Mouse (Mus musculus): ENCODE measurements at regions not wholly inside any gene's neighbourhood (a gene's known extent, or its start where the extent isn't known, plus 50 kb on each side); places are given as distances from the start of the nearest gene placed in this dataset.

DNA sequence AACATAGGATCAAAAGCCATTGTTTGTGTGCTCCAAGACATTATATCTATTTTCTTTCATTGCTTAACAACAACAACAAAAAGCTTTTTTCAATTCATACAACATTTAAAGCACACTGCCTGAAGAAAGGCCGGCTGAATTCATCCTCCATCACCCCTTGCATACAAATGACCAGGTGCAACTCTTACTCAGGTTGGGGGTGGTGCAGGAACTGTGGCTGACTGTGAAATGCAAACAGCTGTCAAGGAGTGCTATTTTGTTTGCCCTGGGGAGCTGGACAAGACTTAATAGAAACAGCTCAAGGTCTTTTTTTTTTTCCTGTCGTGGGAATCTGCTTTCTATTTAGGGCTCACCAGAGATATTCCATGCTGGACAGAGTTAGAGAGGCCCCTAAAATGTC is 406.6 kb upstream of the Cldn34d start:
- ATAC-seq, result 0 out of 2 replicates have a peak, but pooled peaks have one; percentile 51
- H3K27ac ChIP-seq, result no peak overlapping the region
- H3K27me3 ChIP-seq (ENCODE audit: insufficient read depth, low read length), result no peaks in the 10 kb centered on the region
- WGBS, result 15% methylated on average over 2 of the region's 2 CpGs
- H3K4me2 ChIP-seq (ENCODE audit: low read depth, low read length), result no peak overlapping the region
- H3K4me1 ChIP-seq (ENCODE audit: insufficient read depth, low read length), result no peaks in the 10 kb centered on the region
- no peaks in the 10 kb centered on the region for H3K36me3 ChIP-seq (ENCODE audit: insufficient read depth, low read length)
- no peak for TF ChIP-seq CTCF (IDR thresholded peaks at IDR 0.05; ENCODE audit: low read depth)
- no peak overlapping the region for H3K4me3 ChIP-seq (ENCODE audit: low read length)
- H3K9me3 ChIP-seq (ENCODE audit: low read length), result no peaks in the 10 kb centered on the region
- peak; percentile 28 for DNase-seq (ENCODE audit: low spot score)
- H3K9ac ChIP-seq (replicated peaks; ENCODE audit: low read length), result no peak overlapping the region

GRCm38 (mm10) chrX:77013890-77014289 is 411.2 kb upstream of the Cldn34d start:
- DNase-seq (ENCODE audit: low spot score), result no peak
- WGBS, result 68% methylated on average over 1 of the region's 1 CpGs
- Histone ChIP-seq H3K27ac (no peak overlapping the region), H3K4me2 (ENCODE audit: low read depth, low read length) (no peak overlapping the region), H3K27me3 (ENCODE audit: insufficient read depth, low read length) (no peaks in the 10 kb centered on the region), H3K9ac (replicated peaks; ENCODE audit: low read length) (no peak overlapping the region), H3K4me3 (ENCODE audit: low read length) (no peak overlapping the region), H3K36me3 (ENCODE audit: insufficient read depth, low read length) (no peaks in the 10 kb centered on the region), H3K9me3 (ENCODE audit: low read length) (no peaks in the 10 kb centered on the region), H3K4me1 (ENCODE audit: insufficient read depth, low read length) (no peaks in the 10 kb centered on the region)
- no peak for TF ChIP-seq CTCF (IDR thresholded peaks at IDR 0.05; ENCODE audit: low read depth)
- no peak for ATAC-seq

DNA sequence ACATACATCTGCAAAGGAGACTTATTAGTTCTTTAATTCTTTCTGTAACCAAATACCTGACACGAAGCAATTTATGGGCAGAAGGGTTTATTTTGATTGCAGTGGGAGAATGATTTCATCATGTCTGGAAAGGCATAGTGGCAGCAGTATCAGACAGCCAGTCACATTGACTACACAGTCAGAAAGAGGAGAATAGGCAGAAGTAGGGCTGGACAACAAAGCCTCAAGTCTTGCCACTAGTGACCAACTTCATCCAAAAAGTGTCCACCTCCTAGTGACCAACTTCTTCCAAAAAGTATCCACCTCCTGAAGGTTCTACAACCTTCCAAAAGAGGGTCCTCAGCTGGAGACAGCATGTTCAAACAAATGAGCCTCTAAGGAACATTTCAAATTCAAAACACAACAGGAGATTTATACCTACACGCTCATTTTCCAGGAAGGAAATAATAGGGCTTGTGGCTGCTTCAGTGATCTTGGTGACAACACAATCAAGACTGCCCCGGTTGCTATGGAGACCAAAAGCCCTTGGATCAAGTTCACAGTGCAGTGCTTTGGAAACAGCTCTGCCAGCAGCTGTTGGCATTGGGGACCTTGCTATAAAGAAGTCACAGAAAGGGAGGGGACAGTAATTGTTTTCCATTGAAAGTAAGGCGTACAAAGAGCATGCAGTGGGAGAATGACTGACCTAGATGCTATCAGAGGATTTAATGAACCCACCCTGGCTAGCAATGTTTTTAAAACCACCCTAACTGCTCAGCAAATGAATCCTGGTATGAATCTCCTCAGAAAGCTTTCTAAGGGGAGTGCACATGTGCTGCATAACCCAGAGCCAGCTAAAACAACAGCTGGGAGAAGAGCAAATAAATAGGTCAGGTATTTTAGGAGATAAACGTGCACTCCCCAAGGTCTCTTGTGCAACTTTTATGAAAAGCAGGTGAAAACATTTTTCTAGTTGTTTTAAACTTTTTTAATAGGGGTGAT is 448.0 kb upstream of the Cldn34d start:
- Histone ChIP-seq H3K27me3 (ENCODE audit: insufficient read depth, low read length) (no peaks in the 10 kb centered on the region), H3K4me1 (ENCODE audit: insufficient read depth, low read length) (no peaks in the 10 kb centered on the region), H3K9me3 (ENCODE audit: low read length) (no peaks in the 10 kb centered on the region), H3K4me3 (ENCODE audit: low read length) (no peak overlapping the region), H3K36me3 (ENCODE audit: insufficient read depth, low read length) (no peaks in the 10 kb centered on the region), H3K9ac (replicated peaks; ENCODE audit: low read length) (no peak overlapping the region), H3K27ac (no peak overlapping the region), H3K4me2 (ENCODE audit: low read depth, low read length) (no peak overlapping the region)
- no peak for TF ChIP-seq CTCF (IDR thresholded peaks at IDR 0.05; ENCODE audit: low read depth)
- DNase-seq (ENCODE audit: low spot score), result peak; percentile 76
- WGBS, result 44% methylated on average over 5 of the region's 5 CpGs
- peak; percentile 86 for ATAC-seq

GRCm38 (mm10) chrX:77052036-77052435 is 449.3 kb upstream of the Cldn34d start:
- no peak overlapping the region for H3K27ac ChIP-seq
- ATAC-seq (no peak), DNase-seq (ENCODE audit: low spot score) (no peak)
- no peak overlapping the region for H3K4me3 ChIP-seq (ENCODE audit: low read length)
- 69% methylated on average over 1 of the region's 1 CpGs for WGBS
- no peak overlapping the region for H3K4me2 ChIP-seq (ENCODE audit: low read depth, low read length)
- H3K27me3 ChIP-seq (ENCODE audit: insufficient read depth, low read length), result no peaks in the 10 kb centered on the region
- TF ChIP-seq CTCF (IDR thresholded peaks at IDR 0.05; ENCODE audit: low read depth), result no peak
- H3K9ac ChIP-seq (replicated peaks; ENCODE audit: low read length), result no peak overlapping the region
- no peaks in the 10 kb centered on the region for H3K36me3 ChIP-seq (ENCODE audit: insufficient read depth, low read length)
- H3K9me3 ChIP-seq (ENCODE audit: low read length), result no peaks in the 10 kb centered on the region
- no peaks in the 10 kb centered on the region for H3K4me1 ChIP-seq (ENCODE audit: insufficient read depth, low read length)

- Histone ChIP-seq H3K9ac (replicated peaks; ENCODE audit: low read length) (no peak overlapping the region), H3K9me3 (ENCODE audit: low read length) (no peaks in the 10 kb centered on the region), H3K4me2 (ENCODE audit: low read depth, low read length) (no peak overlapping the region), H3K27ac (no peak overlapping the region), H3K4me3 (ENCODE audit: low read length) (no peak overlapping the region), H3K4me1 (ENCODE audit: insufficient read depth, low read length) (no peaks in the 10 kb centered on the region), H3K27me3 (ENCODE audit: insufficient read depth, low read length) (no peaks in the 10 kb centered on the region), H3K36me3 (ENCODE audit: insufficient read depth, low read length) (no peaks in the 10 kb centered on the region)
- no peak for TF ChIP-seq CTCF (IDR thresholded peaks at IDR 0.05; ENCODE audit: low read depth)
- WGBS, result 75% methylated on average over 4 of the region's 4 CpGs
- no peak for ATAC-seq
- no peak for DNase-seq (ENCODE audit: low spot score)
These were observed 431.0 kb upstream of the Tbl1x start for GRCm38 (mm10) chrX:77079776-77080175.

- no peak overlapping the region for H3K9ac ChIP-seq (replicated peaks; ENCODE audit: low read length)
- 71% methylated on average over 1 of the region's 1 CpGs for WGBS
- H3K27ac ChIP-seq, result no peak overlapping the region
- H3K9me3 ChIP-seq (ENCODE audit: low read length), result no peaks in the 10 kb centered on the region
- ATAC-seq (no peak), DNase-seq (ENCODE audit: low spot score) (no peak)
- no peaks in the 10 kb centered on the region for H3K27me3 ChIP-seq (ENCODE audit: insufficient read depth, low read length)
- H3K36me3 ChIP-seq (ENCODE audit: insufficient read depth, low read length), result no peaks in the 10 kb centered on the region
- H3K4me3 ChIP-seq (ENCODE audit: low read length), result no peak overlapping the region
- no peak for TF ChIP-seq CTCF (IDR thresholded peaks at IDR 0.05; ENCODE audit: low read depth)
- no peaks in the 10 kb centered on the region for H3K4me1 ChIP-seq (ENCODE audit: insufficient read depth, low read length)
- no peak overlapping the region for H3K4me2 ChIP-seq (ENCODE audit: low read depth, low read length)
These were observed 428.1 kb upstream of the Tbl1x start for GRCm38 (mm10) chrX:77082716-77083115.

GRCm38 (mm10) chrX:77121761-77122160 is 389.1 kb upstream of the Tbl1x start:
- no peaks in the 10 kb centered on the region for H3K27me3 ChIP-seq (ENCODE audit: insufficient read depth, low read length)
- ATAC-seq, result no peak
- H3K27ac ChIP-seq, result no peak overlapping the region
- H3K9ac ChIP-seq (replicated peaks; ENCODE audit: low read length), result no peak overlapping the region
- no peak for TF ChIP-seq CTCF (IDR thresholded peaks at IDR 0.05; ENCODE audit: low read depth)
- H3K4me1 ChIP-seq (ENCODE audit: insufficient read depth, low read length), result no peaks in the 10 kb centered on the region
- no peak for DNase-seq (ENCODE audit: low spot score)
- no peak overlapping the region for H3K4me2 ChIP-seq (ENCODE audit: low read depth, low read length)
- no peaks in the 10 kb centered on the region for H3K36me3 ChIP-seq (ENCODE audit: insufficient read depth, low read length)
- H3K4me3 ChIP-seq (ENCODE audit: low read length), result no peak overlapping the region
- 80% methylated on average over 2 of the region's 2 CpGs for WGBS
- H3K9me3 ChIP-seq (ENCODE audit: low read length), result no peaks in the 10 kb centered on the region

All from hindbrain, postnatal 0 days (tissue).